Mouse (Mus musculus) frontal cortex, postnatal 25 days (tissue): ENCODE results near the gene Klhdc9.
"Not testable (repeated sequence)": the region's sequence is repeated elsewhere in the genome, so short reads cannot be mapped to it uniquely, and the experiment has no call there.

ENCODE experiments used
- DNase-seq, 2 experiments: peaks; one replicate each; pipeline ENCODE4 v3.0.0; 2022; ENCODE audit warnings: low spot score in 2 of 2

The Klhdc9 gene

DNA sequence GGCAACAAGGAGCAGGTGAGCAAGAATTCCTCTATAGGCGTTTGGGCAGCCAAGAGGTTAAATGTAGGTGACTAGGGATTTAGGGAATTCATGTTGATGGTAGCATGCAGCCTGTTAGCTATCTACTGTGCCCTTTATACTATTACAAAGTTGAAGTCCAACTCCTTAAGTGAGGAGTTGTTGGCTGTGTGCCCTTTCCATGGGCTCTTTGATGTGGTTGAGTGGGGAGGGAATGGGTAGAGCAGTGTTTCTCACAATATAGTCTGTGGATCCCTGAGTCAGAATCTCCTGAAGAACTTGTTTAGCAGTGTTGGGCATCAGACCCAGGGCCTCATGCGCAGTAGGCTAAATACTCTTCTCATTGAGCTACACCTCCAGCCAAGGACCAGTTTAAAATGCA lies 3.8 kb downstream of the Klhdc9 start:
- DNase-seq: no peak

DNA sequence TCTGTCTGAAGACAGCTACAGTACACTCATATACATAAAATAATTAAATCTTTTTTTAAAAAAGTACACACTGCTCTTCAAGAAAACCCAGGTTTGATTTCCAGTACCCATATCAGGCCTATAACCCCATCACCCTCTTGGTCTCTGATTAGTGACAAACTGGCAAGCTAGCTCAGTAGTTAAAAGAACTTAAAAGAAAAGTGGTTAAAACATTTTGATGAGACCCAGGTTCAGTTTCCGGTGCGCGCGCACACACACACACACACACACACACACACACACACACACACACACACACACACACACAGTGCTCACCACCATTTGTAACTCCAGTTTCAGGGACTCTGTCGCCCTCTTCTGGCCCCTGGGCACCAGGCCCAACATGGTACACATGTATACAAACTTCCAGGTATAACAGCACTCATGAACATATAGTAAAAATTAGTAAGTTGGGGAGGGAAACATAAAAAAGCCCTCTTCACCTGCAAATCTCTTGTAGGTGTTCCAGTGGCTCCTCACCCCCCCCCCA lies 4.7 kb downstream of the Klhdc9 start:
- no peak for DNase-seq

DNA sequence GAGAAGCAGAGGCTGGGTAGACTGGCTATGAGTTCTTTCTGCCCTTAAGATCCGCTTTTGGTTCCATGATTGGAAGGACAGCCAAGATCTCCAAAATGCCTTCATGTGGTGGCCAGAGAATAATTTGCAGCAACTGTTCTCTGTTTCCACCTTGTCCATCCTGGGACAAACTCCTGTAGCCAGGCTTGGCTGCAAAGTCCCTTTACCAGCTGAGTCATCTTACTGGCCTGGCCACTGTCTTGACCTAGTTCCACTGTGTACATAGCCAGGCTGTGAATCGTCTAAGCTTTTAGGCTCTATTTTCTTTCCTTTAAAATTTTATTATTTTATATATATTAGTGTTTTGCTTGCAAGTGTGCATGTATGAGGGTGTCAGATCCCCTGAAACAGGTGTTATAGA lies 11.4 kb downstream of the Klhdc9 start:
- no peak for DNase-seq

DNA sequence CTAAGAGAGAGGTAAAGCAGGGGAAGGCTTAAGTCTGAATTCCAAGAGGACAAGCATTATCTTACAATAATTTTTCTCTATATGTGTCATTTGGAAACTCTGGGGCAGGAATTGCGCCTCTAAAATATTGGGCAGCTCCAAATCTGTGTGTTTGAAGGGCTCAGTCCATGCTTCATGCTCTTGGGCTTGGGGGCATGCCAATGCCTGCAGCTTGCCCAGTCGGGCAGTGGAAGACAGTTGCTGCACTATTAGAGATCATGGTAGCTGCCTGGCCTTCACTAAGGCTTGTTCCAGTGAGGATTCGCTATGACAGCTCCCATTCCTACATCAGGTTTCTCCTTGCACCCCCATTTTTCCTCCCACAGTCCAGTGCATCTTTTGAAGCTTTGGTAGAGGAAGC lies 11.9 kb downstream of the Klhdc9 start:
- DNase-seq: no peak

DNA sequence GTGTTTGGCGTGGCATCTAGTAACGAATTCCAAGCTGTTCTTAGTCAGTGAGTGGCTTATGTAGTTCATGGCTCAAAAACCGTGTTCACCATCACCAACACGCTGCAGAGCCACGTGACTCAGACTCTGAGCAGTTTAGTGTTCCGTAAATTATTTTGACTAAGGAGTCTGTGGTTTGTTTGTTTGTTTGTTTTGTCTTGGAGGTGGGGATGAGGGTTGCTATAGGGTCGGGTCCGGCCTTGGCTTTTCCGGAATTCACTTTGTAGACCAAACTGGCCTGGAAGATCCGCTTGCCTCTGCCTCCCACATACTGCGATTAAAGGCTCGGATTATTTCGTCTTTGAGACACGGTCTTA lies 14.5 kb downstream of the Klhdc9 start:
- no peak for DNase-seq

DNA sequence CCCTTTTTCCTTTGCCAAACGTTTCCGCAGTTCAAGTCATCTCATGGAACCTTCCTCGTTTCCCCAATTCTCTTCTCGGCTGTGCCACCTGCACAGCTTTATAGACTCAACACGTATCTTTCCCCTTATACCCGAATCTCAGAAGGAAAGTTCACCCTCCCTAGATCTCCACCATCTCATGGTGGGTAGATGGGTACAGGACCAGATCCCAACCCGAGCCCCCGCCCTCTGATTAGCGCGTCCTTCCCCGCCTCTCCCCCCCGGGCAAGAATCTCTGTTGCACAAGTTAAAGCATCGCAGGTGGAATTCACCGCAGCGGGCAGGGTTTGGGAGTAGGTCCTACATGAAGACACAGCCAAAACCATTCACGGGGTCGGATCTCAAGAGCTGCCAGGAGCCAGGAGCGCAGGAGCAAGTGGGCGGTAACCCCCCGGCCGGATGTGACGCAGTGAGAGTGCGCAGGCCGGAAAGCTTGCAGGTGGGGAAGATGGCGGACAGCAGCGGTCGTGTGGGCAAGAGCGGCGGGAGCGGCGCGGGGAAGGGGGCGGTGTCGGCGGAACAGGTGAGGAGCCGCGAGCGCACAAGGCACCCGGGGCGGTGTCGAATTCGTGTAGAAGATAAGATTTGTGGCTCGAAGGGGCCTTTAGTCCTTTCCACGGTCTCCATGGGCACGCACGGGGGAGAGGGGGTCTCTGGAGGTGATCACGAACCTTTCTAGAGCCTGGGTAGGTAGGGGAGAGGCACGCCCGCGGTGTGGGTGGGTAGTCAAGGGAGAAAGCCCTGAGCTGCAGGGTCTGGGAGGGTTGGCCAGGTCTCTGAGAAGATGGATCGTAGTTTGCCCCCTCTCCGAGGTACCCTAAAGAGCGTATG lies 15.1 kb downstream of the Klhdc9 start, which contains the start of the genes Nit1 and Pfdn2:
Gene Nit1 (minus strand): TSS at position 422 of the 870 bp plus-strand sequence.
Gene Pfdn2 (plus strand): TSS at position 446 of the 870 bp plus-strand sequence.
- DNase-seq: peak; percentile 78 to 82

DNA sequence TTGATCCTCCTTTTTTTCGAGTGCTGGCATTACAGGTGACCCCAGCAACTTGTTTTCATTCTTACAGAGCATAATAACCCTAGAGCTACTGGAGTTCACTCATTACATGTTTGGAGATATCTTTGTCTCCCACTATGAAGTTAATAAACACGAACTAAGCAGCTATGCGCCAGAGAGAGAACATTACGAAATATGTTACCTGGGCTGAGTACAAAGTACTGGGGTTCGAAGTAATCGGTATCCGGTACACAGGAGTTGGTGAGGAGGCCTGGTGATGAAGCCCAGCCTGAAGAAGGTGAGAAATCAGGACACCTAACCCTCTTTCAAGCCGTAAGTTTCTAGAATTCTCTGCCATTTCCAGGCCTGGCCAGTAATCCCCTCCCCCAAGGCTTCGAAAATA lies 15.9 kb downstream of the Klhdc9 start:
- no peak for DNase-seq

DNA sequence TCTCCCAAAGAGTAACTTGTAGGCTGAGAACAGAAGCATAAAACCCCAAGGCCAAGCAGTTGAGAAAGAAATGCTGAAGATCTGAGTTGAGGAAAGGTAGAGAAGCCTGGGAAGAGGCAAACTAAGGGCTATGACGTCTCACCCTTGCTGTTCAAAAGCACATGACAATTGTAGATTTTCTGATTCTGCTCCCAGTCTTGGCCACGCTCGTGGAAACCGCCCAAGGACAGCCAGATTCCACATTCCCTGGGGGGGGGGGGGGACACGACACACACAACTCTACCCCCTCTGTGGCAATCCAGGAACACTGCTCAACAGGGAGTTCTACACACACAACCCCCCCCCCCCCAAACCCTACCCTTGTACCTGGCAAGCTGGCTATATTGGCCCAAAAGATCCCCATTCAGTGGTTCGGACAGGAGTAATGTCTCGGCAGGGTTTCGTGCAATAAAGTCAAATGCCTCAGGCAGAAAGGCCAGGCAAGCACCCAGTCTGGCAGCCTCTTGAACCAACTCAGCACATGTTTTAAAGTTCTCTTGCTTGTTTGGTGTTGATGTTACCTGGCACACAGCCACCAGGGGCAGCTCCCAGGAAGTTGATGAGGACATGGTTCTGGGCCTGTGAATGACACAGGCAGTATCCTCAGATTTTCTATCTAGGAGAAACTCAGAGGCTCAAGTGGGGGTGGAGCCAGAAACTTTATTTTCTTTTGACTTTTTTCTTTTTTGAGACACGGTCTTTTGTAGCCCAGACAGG lies 16.5 kb downstream of the Klhdc9 start:
- DNase-seq: no peak

DNA sequence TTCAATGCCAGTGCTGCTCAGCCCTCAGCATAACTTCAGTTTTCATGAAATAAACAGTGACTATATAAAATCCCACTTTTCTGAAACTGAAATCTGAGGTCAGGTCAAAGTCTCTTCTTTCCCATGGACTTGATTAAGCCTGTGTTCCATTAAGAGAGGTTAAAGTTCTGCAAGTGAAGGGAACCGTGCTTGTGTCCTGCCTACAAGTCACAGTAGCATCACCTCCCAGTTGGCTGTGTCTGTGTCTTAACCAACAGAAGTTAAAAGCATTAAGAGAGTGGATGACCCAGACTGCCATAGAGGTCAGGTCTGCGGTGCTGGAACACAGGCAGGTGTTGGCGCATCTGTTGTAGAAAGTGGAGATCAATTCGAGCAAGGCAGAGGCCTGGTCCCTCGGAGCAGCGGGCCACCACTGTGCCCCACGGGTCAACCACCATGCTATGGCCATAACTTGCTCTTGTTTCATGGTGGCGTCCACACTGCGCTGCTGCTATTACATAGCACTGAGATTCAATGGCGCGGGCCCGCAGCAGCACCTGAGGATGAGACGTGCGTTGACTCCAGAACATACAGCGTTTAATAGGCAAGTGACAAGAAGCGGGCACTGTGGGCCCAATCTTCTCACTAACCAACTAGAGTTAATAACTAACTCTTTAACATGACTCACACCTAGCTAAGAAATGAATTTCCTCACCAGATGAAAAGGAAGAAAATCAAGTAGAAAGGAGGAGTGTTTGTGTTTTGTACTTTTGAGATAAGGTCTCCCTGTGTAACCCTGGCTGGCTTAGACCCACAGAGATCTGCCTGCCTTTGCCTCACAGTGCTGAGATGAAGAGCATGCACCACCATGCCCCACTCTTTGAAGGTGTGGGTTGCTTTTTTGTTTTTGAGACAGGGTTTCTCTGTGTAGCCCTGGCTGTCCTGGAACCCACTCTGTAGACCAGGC lies 18.1 kb downstream of the Klhdc9 start:
- DNase-seq: no peak

DNA sequence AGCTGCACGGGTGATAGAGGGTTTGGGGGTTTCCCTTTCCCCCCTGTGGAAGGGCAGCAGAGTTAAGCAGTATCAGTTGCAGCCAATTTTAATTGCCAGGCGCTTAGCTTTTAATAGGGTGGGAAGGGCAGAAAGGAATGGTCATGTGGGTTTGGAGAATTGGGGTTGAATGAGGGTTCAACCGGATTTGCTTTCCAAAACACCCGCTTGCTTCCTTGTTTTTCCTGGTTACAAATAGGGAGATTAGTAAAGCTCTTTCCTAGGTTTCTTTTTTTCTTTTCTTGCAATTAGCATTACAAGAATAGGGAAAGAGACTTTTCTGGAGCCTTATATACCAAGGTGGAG lies 30.4 kb downstream of the Klhdc9 start:
- no peak for DNase-seq

DNA sequence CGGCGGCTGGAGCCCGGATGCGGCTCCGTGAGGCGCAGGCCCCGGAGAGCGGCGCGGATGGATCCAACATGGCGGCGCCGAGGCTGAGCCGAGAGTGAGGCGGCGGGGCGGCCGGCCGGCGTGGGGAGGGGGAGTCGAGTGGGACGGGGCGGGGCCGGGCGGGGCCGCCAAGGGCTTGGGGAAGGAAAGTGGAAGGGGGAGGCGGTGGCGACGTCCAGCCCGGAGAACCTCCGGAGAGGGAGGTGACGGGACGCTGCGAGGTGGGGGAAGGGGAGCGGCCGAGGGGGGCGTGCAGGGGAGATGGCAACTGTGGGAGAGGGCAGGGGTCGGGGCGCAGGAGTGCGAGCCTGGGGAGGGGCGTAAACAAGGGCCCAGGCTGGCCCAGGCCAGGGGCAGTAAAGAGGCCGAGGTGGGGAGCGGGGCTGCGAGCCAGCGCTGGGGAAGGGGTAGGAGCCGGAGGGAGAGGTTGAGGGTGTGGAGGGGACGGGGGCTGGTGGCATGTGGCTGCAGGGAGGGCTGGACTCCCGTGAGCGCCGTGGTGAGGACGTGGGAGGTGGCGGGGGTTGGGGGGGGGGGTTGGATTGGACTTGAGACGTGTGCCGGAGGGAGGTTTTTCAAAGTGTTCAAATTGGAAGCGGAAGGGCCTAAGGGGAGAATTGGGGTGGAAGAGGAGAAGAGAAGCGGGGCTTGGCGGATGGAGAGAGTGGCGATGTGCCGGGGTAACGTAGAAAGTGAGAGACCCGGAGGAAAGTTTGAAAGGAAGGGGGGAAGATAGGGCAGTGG lies 31.0 kb downstream of the Klhdc9 start:
- DNase-seq: no peak

DNA sequence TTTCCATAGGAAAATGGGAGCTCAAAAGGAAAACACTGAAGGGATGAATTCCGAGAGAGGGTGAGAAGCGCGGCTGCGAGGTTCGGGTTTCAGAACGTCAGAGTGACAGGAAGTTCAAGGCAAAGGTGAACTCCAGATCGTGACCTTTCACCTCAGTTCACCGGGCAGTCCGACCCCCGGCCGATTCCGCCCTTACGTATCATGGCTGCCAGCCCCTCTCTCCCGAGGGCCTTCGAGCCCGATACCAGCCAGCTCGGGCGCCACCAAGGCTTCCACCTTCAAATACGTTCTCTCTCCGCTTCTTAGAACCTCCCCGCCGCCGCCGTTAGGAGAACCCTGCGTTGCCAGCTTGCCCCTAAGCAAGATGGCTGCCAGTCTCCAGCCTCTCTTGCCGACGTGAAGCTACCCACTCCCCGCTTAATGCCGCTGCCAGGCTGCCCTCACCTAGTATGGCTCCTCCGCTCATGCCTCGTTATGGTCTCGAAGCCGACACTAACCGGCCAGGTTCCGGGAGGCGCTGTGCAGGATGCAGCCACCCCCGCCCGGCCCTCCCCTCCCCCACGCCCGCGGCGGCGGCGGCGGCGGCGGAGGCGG lies 31.7 kb downstream of the Klhdc9 start, which contains the start of gene Dedd:
Gene Dedd (plus strand): TSS at position 307 of the 594 bp plus-strand sequence.
- peak; percentile 86 for DNase-seq

DNA sequence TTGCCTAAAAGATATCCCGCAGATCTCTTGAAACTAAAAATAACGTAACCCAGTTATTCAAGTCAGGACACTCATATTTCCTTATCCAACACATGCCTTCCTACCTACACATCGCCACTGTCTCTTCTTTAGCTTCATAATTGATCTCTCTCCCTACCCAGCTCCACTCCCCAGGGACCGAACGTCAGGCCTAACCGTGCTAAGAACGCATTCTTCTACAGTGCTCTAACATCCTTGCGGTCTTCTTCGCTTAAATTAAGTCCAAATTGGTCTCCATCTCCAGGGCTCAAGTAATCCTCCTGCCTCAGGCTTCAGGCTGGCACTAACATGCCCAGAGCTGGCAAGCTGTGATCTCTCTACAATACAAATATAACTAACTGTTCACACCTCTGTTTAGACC lies 32.4 kb downstream of the Klhdc9 start:
- DNase-seq: no peak

DNA sequence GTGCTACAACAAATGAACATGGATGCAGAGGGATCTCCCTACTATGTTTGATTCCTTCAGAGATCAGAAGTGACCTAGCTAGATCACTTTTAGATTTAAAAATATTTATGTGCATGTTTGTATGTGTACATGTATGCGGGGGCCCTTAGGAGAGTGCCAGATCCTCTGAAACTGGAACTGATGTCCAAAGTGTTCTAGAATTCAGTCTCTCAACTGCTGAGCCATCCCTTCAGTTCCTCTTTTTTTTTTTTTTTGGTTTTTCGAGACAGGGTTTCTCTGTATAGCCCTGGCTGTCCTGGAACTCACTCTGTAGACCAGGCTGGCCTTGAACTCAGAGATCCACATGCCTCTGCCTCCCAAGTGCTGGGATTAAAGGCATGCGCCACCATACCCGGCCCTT lies 34.0 kb downstream of the Klhdc9 start:
- not testable (repeated sequence) for DNase-seq

DNA sequence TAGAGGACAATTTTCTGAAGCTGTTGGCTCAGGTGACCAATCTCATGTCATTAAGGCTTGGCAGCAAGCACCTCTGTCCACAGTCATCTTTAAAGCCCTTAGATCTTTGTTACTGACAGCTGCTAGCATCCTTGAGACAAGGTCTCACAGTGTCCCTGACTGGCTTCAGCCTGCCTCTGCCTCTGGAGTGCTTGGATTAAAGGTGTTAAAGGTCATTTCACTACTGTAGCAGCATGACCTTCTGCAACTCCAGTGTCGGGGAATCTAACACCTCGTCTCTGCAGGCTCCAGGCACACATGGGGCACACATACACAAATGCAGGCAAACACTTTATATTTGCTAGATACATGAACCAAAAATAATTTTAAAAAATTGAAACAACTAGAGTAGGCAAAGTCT lies 35.0 kb downstream of the Klhdc9 start:
- no peak for DNase-seq

DNA sequence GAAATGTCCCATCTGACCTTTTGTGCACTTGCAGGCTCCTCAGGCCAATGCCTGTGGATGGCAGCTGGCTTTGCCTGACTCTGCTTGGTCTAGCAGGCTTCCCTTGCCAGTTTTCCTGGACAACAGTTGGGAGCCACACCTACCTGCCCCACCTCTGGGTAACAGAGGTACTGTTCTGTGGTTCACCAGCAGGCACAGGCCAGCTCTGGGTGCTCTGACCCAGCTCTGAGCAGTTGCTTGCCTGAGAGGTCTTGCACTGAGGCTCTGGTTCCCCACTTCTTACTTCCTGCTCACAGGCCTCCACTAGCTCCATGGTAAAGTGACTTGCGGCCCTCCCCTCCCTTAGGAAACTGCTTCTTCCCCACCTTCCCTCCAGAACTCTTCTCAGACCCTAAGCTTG lies 38.6 kb downstream of the Klhdc9 start:
- DNase-seq: no peak

DNA sequence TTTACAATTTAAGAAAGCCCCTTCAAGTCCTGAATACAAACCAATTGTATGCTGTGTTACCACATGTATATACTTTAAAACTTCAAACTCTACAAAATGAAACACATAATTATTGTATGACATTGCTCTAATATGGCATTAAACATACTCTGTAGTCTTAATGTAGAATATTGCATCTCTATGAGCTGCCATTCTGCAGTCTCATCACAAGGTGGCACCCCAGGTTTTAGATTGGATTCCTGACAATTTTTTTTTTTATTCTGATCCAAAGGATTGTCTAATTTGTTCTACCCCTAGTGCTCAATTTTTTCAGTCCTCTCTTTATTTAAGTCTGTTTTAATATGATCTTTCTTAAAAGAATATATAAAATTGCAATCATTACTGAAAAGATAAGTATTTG lies 39.2 kb downstream of the Klhdc9 start:
- DNase-seq: no peak

DNA sequence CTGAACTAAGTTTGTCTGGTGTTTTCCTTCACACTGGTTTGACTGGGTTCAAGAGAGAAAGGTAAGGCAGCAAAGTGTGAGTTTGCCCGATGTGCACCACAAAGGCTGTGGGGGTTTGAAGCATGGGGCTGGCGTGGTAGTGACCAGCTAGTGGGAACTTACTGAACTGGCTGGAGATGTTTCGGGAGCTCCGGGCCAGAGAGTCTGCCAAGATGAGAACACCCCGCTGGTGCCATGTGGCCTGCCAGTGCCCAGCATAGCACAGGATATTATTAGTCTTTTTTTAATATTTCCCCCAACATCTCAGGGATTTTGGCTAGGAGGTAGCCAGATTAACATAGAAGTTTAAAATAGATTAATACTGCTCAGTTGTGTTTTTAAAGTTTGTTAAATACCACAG lies 40.4 kb downstream of the Klhdc9 start:
- no peak for DNase-seq

DNA sequence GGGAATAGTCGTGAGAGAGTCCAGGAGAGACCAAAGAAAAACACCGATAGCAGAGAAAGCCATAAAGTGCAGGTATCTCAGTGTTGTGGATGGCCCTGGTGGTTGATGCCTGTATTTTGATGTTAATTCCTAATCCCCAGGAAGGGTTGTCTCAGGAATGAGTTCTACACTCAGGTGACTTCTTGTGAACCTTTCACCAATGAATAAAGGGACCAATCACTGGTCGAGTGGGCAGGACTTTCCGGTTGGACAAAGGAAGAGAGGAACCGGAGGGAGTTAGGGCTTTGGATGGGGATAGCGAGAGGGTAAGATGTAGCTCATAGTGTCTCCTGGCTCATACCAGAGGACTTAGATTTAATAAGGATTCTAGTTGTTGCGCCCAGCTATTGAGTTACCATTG lies 40.9 kb downstream of the Klhdc9 start:
- DNase-seq: no peak

DNA sequence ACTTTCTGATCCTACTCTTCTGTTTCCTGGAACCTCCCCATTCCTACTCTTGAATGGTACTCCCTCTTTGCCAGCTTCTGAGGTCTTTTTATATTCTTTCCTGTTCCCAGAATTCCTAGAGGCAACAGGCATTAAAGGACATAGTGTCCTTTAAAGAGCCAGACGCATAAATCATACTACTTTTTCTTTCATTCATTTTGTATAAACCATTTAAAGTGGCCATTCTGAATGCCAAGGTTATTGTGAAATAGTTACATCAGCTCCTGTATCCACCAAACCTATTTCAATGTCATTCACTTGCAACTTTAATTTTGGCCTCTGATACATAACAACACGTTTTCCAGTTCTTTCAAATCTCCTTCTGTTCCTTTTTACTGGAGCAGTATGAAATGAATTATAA lies 51.3 kb downstream of the Klhdc9 start:
- DNase-seq: no peak
